Mouse (Mus musculus): Measurements from ENCODE around the gene Fam102a.
A peak's percentile ranks its signal among the peaks of the same experiment; 100 is the strongest.
"Not testable (repeated sequence)": the region's sequence is repeated elsewhere in the genome, so short reads cannot be mapped to it uniquely, and the experiment has no call there.

Gene Fam102a

GRCm38 (mm10) chr2:32534733-32535471, at the start of gene Fam102a:
Gene Fam102a (plus strand): TSS chr2:32535332.
- DNase-seq = peak; percentile 99

DNA sequence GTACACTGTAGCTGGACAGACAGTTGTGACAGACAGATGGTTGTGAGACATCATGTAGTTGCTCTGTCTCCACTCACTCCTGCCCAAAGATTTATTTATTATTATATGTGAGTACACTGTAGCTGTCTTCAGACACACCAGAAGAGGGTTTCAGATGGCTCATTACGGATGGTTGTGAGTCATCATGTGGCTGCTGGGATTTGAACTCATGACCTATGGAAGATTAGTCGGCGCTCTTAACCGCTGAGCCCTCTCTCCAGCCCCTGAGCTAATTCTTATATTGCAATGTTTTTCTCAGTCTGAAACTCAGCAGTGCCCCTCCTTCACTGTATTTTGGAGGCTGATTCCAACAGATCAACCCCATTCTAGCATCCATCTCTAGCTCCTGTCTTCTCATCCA, 49.4 kb upstream of the Fam102a start:
- DNase-seq = no peak

DNA sequence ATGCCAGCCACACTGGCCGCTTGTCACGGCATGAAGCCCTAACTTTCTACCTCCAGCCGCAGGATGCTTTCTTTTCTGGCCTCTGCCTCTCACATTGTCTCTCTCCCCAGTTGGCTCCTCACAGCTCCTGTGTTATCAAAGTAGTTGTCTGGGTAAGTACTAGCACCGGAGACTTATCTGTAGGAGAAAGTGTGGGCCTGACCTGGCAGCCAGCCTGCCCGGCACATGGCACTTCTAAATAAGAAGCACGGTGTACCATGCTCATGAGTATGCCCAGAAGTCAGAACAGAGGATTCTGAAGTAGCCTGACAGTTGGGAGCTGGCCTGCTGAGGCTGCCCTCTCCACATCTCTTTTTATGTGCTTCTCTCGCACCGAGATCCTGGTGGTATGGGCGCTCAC, 49.0 kb upstream of the Fam102a start:
- DNase-seq = no peak

DNA sequence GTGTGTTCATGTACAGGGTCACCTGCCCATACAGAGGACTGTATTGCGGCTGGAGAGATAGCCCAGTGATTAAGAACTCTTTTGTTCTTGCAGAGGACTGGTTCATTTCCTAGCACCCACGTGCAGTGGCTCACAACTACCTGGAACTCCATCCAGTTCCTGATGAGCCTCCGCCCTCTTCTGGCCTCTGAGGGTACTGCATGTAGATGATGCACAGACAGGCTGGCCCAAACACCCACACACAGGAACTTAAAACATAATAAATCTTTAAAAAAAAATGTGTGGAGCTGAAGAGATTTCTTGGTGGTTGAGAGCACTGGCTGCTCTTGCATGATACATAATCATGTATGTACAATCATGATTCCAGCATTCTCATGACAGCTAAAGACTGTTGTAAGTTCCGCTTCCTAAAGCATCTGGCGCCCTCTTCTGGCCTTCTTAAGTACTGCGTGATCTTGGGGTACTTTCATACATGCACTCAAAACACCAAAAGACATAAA, 48.0 kb upstream of the Fam102a start:
- peak; percentile 97 for DNase-seq

DNA sequence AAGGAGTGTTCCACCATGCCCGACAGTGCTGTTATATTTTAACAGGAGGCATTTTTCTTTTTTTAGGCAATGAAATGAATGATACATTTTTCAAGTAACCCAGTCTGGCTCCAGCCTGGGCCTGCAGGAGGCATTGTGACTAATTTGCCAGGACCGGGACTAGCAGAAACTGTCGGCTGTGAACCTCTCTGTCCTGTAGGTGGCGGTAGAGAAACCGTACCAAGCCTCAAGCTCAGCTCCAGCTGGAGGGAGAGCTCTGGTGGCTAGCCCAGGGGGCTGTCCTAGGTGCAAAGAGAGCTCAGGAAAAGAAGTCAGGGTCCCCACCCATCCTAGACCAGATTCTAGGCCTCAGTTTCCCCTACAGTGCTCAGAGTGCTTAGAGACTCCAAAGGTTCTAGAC, 46.5 kb upstream of the Fam102a start:
- DNase-seq = peak; percentile 86

GRCm38 (mm10) chr2:32490730-32491129, 44.4 kb upstream of the Fam102a start:
- DNase-seq = not testable (repeated sequence)

DNA sequence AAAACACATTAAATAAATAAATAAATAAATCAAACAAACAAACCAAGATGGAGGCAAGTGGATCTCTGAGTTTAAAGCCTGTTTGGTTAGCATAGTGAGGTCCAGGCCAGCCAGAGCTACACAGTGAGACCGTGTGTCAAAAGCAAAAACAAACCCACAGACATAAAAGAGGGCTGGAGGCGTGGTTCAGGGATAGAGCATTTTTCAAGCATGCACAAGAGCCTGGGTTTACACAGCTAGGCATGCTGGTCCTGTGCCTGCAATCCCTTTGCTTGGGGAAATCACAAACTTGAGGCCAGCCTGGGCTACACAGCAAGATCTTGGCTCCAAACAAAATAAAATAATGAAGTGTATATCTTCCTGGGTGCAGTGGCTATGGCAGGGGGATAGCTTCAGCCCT, 42.5 kb upstream of the Fam102a start:
- DNase-seq = no peak

DNA sequence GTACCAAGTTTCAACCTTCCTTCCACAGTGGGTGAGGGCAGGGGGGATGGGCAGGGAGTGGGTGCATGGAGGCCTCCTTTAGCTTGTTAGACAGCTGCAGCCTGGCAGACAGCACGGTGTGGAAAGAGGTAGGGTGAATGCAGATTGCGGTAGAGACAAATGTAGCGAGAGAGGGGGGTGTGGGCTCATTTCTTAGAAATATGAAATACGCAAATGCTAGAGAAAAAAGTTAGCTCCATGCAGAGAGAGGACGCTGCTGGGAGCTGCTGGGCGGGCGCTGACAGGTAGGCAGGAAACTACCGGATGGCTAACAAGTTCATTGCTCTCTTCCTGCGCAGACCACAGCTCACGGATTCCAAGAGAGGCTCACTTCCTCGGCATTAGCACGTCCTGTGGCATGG, 41.8 kb upstream of the Fam102a start:
- DNase-seq = no peak

DNA sequence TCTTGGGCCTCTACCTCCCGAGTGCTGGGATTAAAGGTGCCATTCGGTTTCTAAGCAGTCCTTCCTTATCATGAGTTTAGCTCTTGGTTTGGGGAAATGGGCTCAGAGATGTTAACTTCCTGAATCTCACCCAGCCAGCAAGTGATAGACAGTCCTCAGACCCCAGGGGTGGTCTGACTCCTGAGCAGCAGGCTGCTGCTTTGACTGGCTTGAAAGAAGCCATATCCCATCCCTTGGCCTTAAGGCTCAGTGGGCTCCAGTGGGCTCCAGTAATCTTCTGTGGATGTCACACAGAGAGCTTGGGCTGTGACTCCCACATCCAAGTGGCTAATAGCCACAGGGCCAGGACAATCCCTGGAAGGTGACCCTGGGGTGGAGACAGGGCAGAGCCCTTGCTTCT, 40.6 kb upstream of the Fam102a start:
- DNase-seq = no peak

- DNase-seq = peak; percentile 40
Measured at GRCm38 (mm10) chr2:32495185-32495726, 39.9 kb upstream of the Fam102a start.

DNA sequence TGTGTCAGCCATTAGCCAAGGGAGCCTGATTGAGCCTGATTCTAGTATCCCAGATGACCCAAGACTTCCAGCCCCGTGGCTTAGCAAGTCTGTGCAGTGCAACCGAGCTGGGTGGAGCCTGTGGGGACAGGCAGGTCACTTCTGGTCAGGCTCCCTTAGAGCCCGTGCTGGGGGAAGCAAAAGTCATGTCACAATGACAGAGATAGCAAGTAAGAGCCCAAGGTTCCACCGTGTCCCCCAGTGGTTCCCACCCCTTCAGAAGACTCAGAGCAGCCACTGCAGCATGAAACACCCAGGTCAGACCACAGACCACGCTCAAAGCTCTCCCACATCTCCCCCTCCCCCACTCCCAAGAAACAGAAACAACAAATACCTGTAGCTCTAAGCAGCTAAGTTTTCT, 38.9 kb upstream of the Fam102a start:
- DNase-seq = no peak

- DNase-seq = no peak
Measured at GRCm38 (mm10) chr2:32499365-32499764, 35.8 kb upstream of the Fam102a start.

- DNase-seq = no peak
Measured at GRCm38 (mm10) chr2:32500461-32500860, 34.7 kb upstream of the Fam102a start.

GRCm38 (mm10) chr2:32501754-32502324, 33.3 kb upstream of the Fam102a start:
- DNase-seq = no peak

GRCm38 (mm10) chr2:32502843-32503242, 32.3 kb upstream of the Fam102a start:
- no peak for DNase-seq

DNA sequence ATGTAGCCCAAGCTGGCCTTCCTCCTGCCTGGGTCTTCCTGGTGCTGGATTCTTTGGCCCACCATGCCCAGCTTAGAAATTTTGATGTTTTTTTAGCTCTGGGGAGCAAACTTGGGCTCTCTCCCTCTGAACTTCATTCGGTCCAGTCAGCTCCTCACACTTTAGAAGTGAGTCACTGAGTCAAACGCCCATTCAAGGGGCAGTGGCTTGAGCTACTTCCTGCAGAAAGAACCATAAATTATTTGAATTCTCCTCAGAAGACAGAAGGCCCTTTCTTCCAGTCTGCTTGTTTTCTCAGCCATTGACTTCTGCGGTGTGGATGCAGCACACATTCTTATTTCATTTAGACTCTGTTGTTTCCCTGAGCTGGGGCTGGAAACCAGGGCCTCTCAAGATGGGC, 31.5 kb upstream of the Fam102a start:
- no peak for DNase-seq

DNA sequence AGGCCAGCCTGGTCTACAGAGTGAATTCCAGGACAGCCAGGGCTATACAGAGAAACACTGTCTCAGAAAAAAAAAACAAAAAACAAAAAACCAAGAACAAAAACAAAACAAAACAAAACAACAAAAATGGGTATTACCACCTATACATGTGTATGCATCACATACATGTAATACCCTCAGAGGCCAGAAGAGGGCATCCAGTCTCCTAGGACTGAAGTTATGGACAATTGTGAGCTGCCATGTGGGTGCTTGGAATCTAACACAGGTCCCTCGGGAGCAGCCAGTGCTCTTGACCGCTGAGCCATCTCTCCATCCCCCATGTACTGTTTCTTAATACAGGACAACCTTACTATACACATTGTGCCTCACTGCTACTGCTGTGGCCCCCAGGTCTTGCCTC, 29.6 kb upstream of the Fam102a start:
- no peak for DNase-seq

GRCm38 (mm10) chr2:32506673-32507668, 28.2 kb upstream of the Fam102a start:
- DNase-seq = no peak

DNA sequence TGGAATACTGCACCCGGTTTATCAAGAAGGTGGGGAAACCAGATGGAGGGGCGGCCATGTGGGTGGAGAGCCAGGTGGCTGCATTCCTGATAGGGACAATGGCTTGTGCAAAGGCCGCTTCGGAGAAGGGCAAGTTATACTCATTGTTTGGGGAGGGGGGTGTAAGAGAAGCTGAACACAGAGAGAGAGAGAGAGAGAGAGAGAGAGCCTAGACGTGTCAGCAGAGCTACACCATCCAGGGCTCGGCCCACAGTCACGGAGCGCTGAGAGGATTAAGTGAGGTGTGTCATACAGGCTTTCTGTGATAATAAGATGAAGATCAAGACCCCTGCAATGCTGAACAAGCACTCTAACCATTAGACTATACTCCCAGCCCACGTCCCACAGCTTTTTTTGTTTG, 27.2 kb upstream of the Fam102a start:
- DNase-seq = no peak

GRCm38 (mm10) chr2:32509287-32509686, 25.8 kb upstream of the Fam102a start:
- peak; percentile 47 for DNase-seq

DNA sequence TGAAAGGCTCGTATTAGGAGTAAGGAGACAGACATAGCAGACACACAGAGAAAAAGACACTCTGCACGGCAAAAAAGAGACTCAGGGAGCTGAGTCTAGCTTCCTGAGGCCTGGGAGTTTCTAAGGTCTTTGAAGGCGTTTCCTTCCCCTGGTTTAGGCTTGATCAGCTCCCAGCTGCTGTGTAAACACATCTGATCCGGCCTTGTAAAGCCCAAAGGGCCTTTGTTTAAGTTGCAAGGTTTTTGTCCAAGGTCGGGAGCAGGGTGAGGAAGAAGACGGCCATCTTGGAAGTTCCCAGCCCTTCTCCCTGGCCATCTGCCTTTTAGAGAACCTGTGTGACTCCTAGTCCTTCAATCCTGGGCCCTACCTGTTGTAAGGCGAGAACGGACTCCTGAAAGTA, 25.2 kb upstream of the Fam102a start:
- DNase-seq = no peak

DNA sequence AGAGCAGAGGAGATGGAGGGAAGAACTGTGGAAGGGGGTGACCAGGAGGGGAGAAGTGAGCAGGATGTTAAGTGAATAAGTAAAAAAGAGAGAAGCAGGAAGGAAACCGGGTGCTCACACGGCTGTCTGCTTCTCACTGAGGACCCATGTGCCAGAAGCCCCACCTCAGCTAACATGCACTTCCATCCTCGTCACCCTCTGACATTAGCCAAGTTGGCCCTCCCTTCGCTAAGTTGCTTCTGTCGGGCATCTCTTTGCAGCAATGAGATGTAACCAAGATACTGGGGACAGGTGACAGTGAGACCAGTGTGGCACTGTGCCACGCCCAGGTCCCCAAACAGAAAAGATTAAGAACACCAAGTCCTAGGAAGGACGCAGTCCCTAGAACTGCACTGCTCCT, 22.5 kb upstream of the Fam102a start:
- no peak for DNase-seq

GRCm38 (mm10) chr2:32514335-32514734, 20.8 kb upstream of the Fam102a start:
- peak; percentile 54 for DNase-seq
